Mouse (Mus musculus) gastrocnemius, postnatal 4 days (tissue): ENCODE data around the gene Cldn34c1. TPM values are rescaled to one million over a fixed set of nuclear protein-coding genes. Genes with fewer than 3 reads are reported as not detected.
"Not testable (repeated sequence)": the region's sequence is repeated elsewhere in the genome, so short reads cannot be mapped to it uniquely, and the experiment has no call there.

Experiments used
- DNase-seq, 2 experiments: peaks; one replicate each; pipeline ENCODE4 v3.0.0; 2021 to 2022; ENCODE audit warnings: low spot score in 2 of 2, mixed read lengths in 2 of 2
- long read RNA-seq, 2 experiments: library from polyadenylated mRNA; stranded (forward); transcript quantifications; one replicate each; pipeline ENCODE4 v2.0.0; 2021
- total RNA-seq, 2 experiments: library from RNA; stranded (reverse); gene quantifications; 2 replicates each; pipeline ENCODE4 v1.2.3; 2021

The Cldn34c1 gene
- 1 to 10 TPM; 3.9 to 9.2 TPM for total RNA-seq
- long read RNA-seq, experiment 1: 0 reads
- long read RNA-seq, experiment 2, partial matches to known transcripts: 0 of 1 reads
- long read RNA-seq, experiment 2, other reads (novel, unspliced or antisense): 1 of 1 reads

DNA sequence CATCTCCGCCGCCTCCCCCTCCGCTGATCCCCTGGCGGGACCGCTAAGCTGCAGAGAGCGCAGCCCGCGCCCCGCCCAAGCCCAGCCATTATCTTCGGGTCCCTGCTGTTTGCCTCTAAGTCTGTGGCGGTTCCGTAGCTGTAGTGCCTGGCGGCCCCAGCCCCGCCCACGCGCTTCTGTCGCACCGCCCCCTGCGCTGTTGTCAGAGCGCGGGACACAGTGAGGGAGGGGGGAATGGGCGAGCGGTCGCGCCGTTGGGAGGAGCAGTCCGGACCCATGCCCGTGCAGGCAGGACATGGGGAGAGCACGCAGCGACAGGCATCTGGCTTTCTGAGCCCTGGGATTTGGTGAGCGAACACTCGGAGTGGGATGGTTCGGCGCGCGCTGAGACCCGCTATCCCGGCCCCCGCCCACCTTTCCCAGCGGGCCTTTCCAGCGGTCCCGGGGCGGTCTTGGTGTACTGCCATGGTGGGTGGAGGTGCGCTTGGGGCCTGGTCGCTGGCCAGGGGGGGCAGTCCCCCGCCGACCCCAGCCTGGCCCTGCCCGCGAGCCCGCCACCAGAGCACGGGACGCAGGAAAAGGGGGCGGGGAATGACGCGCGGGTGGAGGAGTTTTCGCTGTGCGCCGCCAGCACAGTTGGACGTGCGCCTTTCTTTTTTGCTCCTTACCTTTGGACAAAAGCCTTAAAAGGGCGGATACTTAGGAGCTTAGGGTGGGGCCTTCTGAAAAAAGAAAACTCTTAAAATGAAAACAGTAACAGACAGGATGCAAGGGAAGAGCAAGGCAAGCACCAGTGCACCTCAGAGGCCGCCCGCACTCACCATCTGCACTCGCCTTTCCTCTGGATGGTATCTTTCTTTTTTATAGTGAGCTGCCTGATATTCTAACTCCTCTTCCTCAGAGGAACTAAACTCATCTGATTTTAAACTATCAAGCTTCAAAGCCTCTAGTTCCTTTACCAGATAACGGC is at the start of gene Cldn34c1:
TSS of gene Cldn34c1 (plus strand) at position 205 of the 970 bp plus-strand sequence.
- DNase-seq: peak; percentile 61 to 83

DNA sequence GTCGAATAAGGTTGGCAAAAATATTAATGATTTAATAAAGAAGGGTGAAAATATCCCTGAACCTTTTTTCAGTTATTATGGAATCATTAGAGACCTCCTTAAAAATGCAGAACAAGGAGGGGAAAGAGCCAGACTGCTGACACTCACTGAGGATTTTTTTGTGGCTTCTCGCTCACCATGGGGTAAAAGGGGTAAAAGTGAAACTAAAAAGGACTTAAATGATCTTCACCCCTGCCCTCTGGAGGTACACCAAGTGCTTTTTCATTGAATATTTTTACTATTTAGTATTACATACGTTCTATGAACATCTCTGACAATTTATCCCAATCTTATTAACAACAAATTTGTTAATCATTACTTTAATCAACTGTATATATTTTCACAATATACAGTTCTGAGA is 15.9 kb upstream of the Cldn34c1 start:
- DNase-seq: no peak

DNA sequence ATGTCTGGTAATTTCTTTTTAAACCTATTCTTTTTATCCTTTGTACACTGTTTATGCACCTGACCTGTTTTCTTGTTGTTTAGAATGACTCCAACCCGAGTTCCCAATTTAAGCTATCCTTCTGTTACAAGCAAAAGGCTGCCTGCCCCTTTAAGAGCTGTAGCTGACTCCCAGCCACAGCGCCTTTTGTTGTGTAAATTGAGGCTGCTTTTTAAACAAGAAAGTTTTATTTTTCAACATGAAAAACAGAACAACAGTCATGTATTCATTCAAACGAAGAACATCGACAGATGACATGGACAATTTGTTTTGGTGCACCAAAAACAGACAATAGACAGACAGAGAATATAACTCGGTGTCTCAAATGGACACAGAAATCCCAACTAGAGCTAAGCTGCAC is 489 bp upstream of the Cldn34c1 start:
- not testable (repeated sequence) for DNase-seq

DNA sequence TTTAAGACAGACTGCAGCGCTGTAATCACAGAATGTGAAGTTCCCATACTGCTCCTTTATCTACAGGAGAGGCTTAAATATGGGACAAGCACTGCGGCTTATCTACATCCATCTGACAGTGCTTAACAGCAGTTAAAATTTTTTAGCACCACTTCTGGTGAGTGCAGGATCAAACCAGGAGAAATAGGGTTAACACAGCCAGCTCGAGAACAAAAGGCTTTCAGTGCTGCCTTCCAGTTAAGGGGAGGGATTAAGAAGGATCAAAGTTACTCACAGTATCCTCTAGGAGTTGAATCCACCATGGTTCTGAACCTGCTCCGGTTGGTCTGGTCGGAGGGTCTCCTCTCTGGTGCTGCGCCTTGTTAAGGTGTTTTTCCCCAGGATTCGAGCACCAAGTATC is 1.4 kb downstream of the Cldn34c1 start:
- not testable (repeated sequence) for DNase-seq

DNA sequence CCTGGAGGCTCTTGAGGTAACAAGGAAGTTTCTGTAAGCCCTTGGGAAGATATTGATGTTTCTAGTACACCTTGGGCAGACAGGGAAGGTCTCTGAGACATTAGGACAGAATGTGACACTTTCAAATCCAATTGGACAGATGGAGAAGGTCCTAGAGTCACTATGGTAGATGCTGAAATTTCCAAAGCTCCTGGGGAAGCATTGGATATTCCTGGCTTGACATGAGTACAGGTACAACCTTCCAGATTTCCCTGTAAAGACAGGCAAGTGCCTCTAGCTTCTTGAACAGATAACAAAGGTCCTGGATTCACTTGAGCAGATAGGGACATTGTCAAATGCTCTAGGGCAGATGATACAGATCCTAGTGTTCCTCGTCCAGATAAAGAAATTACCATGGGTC is 119.1 kb downstream of the Cldn34c1 start, which contains the start of gene Srsx:
TSS of gene Srsx (minus strand) at position 101 of the 400 bp plus-strand sequence.
- DNase-seq: not testable (repeated sequence)

Other genes with a start within 250 kb of the Cldn34c1 start
- not detected for gene Gm17521, start 73.8 kb upstream of the Cldn34c1 start, total RNA-seq
- gene Srsx, start 119.0 kb downstream of the Cldn34c1 start, total RNA-seq: not detected
- not detected for gene Gm17577, start 143.4 kb downstream of the Cldn34c1 start, total RNA-seq